Mouse (Mus musculus) testis, postnatal 14 days (tissue): ENCODE results near the gene Gm13090.

ENCODE experiments used
- DNase-seq: peaks from one replicate; pipeline ENCODE4 v3.0.0; 2021; ENCODE audit warnings: low spot score

The Gm13090 gene

DNA sequence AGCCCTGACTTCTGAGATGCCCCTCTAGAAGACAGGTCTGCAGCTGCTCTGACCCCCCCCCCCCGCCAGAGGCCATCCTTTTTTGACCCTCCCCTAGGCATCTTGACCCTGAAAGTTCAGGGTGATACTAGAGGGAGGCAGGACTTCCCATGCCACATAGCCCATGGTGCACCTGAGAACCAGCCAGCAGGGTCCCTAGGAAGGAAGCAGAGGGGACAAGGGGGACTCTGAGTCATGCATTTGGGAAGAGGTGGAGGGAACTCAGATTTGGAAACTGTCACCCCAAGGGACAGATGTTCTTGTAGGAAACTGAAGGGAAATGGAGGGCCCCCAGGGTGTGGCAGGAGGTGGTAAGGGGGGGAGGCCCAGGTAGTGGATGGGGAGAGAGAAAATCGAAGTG is 49.2 kb downstream of the Gm13090 start:
- no peak for DNase-seq

- peak; percentile 68 for DNase-seq
Measured at GRCm38 (mm10) chr4:151139053-151139840, 49.9 kb downstream of the Gm13090 start.

GRCm38 (mm10) chr4:151140368-151140982 is 51.1 kb downstream of the Gm13090 start:
- no peak for DNase-seq
